Mouse (Mus musculus) gastrocnemius, postnatal 25 days (tissue): Measurements from ENCODE around the gene Col19a1. TPM values are rescaled to one million over a fixed set of nuclear protein-coding genes. Genes with fewer than 3 reads are reported as not detected.

Experiments used
- DNase-seq: peaks from one replicate; pipeline ENCODE4 v3.0.0; 2022
- total RNA-seq, 2 experiments: library from RNA; stranded (reverse); gene quantifications; 1 replicate in 1 of 2; 2 replicates in 1 of 2; pipeline ENCODE4 v1.2.3; 2021

The Col19a1 gene
- total RNA-seq, 2 experiments from 2014 or later = 0.94 to 1.8 TPM

GRCm38 (mm10) chr1:24461305-24461887, 125.9 kb downstream of the Col19a1 start:
- DNase-seq = no peak

- DNase-seq = no peak
Observed at GRCm38 (mm10) chr1:24458015-24458414, 129.3 kb downstream of the Col19a1 start.

DNA sequence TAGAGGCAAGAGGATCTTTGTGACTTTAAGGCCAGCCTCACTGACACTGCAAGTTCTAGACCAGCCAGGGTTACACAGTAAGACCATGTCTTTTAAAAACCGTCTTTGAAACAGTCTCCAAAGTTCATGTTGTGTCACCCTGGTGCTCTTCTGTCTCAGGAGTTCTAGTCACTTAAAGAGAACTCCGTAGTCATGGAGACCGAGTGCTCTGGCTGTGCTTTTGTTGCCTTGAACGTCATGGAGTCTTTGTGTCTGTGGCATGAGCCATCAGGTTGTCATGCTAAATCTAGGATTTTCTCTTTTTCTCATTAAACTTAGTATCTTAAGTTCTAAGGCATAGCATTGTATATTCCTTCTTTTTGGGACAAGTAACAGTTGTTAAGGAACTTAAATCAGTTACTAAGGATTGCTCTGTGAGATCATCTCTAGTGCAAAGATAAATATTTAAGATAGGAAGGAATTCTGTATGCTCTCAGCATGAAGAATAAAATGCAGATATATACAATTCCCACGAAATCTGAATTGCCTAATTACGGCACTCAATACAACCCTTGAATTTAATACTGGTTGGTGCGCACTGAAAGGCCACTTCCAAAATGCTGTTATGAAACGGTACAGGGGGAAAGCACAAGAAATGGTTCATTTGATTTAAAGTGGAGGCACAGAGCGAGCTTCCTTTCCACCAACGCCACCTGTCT, 134.6 kb downstream of the Col19a1 start:
- no peak for DNase-seq

DNA sequence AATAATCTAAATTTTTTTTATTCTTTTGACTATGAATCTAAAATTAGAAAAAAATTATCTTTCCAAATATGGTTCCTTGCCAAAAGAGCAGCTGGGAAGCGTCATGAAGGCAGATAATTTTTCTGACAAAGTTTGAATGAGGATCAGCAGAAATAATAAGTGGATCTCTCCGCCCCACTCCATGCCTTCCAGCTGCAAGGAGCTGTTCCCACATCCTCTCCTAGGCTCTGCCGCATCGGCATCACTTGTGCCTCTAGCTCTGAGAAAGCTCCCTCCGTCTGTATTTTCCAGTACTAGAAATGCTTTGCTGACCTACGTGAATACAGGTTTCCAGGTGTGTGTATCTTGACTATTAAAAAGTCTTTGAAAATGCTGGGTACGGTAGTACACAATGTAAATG, 135.1 kb downstream of the Col19a1 start:
- DNase-seq = no peak

DNA sequence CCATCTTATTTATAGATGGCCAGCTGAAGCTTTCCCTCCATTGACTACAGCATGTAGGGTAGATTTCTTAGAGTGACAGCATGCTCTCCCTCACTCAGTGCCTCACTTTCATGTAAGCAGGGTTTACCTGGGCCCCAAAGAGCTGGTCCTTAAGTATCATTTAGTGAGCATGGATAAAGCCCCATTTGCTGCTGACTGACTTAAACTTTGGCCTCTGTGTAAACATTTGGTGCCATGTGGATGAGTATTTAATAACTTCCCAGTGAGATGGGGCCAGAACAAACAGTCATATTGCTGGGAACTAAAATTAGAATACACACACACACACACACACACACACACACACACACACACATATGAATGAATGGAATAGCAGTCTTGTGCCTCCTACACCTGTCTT, 149.8 kb downstream of the Col19a1 start:
- DNase-seq = no peak

- DNase-seq = no peak
Observed at GRCm38 (mm10) chr1:24428306-24428705, 159.0 kb downstream of the Col19a1 start.

DNA sequence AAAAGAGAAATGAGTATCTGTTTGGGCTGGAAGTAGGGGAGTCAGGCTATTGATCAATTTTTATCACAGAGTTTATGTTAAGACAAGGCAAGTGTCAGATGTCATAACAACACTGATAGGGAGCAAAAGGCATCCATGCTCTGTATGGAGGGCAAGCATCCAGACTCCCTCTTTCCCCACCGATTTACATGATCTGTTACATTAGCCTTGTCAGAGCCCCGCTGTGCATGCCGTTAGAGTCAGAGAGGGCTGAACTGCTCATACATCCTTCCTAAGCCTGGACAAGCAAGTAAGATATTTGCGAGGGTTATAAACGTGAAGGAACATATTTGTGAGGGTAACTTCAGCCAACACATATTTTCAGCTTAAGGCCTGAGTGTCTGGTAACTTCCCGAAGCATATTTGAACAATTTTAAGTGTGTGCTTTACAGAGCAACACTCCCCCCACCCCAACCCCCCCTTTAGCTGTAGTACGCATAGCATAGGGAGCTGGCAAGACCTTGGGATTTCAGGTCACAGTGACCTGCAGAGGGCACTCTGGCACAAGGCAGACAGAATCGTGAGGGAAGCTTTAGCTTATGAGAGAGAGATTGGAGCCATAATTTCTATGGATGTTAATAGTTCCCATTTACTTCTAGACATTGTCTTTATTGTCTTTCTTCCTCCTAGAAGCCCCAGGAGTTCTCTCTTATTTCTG, 209.0 kb downstream of the Col19a1 start:
- no peak for DNase-seq

DNA sequence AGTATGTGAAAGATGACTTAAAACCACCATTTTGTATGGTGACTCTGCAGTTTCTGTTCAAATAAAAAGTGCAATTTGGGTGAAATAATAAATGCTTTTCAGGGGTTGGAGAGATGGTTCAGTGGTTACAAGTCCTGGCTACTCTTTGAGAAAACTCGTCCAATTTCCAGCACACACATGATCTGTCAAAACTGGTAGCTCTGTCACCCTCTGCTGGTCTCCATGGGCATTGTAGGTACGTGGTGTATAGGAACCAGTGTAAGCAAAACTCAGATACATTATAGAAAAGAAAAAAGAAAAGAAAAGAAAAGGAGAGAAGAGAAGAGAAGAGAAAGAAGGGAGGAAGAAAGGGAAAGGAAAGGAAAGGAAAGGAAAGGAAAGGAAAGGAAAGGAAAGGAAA, 212.4 kb downstream of the Col19a1 start:
- DNase-seq = no peak

DNA sequence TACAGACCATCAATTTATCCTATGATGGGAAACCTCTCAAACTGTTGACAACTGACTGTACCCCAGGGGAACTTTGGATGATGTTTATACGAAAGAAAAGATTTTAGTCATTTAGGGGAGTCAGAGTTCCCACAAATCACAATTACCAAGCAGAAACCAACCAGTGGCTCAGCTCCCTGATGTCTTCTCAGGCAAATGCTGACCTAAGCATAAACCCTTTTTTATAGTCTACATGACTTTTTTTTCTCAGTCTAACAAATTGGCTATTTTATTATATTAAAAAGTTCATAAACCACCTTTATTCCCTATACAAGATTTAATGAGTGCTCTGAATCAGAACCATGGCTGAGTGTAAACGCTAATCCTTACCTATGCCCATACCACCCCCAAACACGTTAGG, 213.6 kb downstream of the Col19a1 start:
- no peak for DNase-seq

- DNase-seq = no peak
Observed at GRCm38 (mm10) chr1:24372471-24373258, 214.6 kb downstream of the Col19a1 start.

DNA sequence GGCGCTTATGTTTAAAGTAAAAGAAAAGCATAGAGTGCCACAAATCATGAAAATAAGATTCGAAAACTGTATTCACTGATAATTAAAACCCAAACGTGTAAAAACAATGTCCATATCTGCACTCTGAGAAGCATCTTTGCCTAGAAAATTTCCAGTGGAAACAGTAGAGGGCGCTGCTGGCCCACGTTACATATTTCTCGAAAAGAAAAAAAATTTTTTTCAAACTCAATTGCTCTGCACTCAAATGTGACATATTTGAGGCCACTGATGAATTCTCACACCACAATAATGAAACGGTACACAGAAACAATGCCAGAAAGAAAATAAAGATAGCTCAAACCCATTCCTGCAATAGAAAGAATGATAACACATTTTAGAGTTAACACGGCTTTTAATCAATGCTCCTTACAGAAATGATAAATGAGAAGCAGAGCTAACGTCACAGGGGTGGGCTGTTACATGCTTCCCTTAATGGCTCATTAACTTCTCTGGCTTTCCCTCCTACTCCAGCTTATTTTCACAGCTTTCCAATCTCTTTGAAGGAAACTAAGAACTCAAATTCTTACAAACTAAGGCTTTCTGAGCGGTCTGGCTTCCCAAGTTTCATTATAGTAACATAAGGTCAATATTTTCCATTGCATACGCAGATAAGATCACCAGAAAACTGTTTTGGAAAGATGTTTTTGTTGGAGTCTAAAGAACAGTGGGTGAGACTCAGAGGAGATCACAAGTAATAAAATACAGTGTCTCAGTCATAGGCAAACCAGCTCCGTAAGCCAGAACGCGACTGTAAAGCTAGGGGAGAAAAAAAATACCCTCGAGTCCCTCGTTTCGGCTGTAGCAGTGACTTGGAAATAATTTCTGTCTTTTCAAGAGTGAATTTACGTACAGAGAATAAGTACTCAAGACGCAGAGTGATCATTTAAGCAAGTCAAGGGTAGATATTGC, 219.4 kb downstream of the Col19a1 start:
- no peak for DNase-seq

- DNase-seq = no peak
Observed at GRCm38 (mm10) chr1:24364775-24365174, 222.5 kb downstream of the Col19a1 start.

DNA sequence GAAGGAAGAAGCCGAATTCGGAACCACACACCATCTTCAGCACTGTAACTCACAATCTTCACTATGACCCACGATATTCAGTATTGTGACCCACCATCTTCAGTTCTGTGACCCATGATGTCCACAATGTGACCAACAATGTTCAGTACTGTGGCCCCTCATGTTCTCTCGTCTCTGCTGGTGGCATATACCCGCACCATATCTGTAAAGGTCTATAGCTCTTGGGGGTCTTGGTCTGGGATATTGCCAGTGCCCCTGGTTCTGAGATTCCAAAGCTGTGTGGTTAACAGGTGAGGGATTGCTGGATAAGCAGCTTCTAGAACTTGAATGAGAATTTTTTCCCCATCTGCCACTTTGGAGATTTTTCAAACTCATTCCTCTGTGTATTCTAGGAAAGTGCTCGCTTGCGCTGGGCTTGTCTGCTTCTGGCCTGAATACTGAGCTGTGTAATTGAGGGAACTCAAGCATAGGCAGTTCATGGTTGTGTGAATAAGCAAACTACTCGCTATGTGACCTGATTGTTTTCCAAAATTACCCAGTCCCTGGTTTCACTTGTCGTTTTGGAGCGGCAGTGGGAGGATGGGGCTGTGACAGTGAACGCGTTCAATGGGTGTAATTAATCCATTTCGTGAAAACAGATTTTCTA, 225.2 kb downstream of the Col19a1 start:
- no peak for DNase-seq

GRCm38 (mm10) chr1:24349462-24350217, 237.6 kb downstream of the Col19a1 start:
- DNase-seq = no peak

- DNase-seq = no peak
Observed at GRCm38 (mm10) chr1:24347621-24348160, 239.6 kb downstream of the Col19a1 start.

- DNase-seq = no peak
Observed at GRCm38 (mm10) chr1:24337556-24338275, 249.6 kb downstream of the Col19a1 start.

DNA sequence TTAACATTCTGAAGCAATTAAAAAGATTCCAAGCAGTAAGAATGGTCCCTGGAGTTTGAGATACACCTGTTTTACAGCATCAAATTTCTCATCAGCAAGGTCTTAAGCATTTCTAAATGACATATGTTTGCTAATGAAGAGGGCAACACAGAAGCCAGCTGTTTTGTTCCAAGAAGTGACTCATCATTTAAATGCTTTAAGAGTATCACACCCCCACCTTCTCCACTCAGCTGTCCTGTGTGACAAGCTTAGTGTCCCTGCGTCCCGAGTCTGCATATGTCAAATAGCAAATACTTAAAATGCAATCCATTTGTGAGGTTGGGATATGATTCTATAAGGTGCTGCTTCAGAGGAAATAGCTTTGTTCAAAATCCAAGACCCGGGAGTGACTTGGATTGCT, 251.2 kb downstream of the Col19a1 start:
- no peak for DNase-seq

DNA sequence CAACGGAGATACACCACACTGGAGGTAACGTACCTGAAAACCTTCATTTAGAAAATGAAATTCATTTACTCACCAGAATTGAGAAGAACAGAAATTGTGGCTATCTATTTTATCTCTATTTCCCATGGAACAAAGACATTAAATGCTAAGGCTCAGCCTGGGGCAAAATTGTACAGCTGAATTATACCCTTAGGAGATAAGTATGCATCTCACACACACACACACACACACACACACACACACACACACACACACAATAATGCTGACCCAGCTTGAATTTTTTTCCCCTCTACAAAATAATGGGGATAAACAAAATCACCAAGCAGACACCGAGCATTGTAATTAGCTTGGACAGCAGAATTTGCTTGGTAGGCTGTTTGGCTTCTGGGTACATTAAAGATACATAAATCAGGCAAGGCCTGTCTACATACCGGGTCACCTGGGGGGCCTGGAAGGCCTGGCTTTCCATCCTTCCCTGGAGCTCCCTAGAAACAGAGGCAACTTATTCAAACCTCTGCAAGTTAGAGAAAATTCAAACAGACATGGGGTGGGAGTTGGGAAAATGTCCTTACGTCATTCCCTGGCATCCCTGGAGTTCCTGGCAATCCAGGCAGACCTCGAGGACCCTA, 270.2 kb downstream of the Col19a1 start:
- DNase-seq = no peak

DNA sequence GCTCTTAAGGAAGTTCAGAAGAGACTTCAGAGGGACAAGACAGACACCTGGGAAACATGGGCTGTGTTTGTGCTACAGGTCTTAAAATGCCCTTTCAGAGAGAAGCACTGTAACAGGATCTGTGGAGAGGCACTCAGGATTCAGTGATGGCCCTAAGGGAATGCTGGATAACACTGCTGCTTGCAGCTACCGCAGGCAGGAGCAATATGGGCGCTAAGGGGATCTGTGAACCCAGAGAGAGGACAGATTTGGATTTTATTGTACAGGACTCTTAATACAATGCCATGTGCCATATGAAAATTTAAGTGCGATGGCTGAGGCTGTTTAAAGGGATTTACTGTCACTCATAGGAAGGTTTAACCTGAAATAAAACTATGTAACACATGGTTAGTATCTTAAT, 270.8 kb downstream of the Col19a1 start:
- DNase-seq = no peak
